Mouse (Mus musculus) liver, postnatal 0 days (tissue): ENCODE results near the gene Gm4744. TPM values are rescaled to one million over a fixed set of nuclear protein-coding genes. Genes with fewer than 3 reads are reported as not detected.
"Not testable (repeated sequence)": the region's sequence is repeated elsewhere in the genome, so short reads cannot be mapped to it uniquely, and the experiment has no call there.

ENCODE experiments used
- ATAC-seq: fragments of 200-750 bp; cut with Nextera tagmentation; 2 replicates; pipeline ENCODE4 v1.8.0; 2017; ENCODE audit warnings: mild to moderate bottlenecking, moderate library complexity
- DNase-seq: peaks from one replicate; pipeline ENCODE4 v3.0.0-alpha.2; 2016
- H3K27ac ChIP-seq: fragments of 300-500 bp; sonication (generic); 2 replicates; pipeline ENCODE4 v1.5.1; 2014; ENCODE audit warnings: antibody characterized with exemption, moderate library complexity, mild to moderate bottlenecking, low read depth
- H3K27me3 ChIP-seq: fragments of 300-500 bp; sonication (generic); 2 replicates; pipeline ENCODE4 v1.6.1; 2014; ENCODE audit warnings: low read length, control low read depth, mixed read lengths; ENCODE audit not compliant: insufficient read depth
- H3K36me3 ChIP-seq: fragments of 300-500 bp; sonication (generic); replicated peaks from 2 replicates; pipeline ENCODE4 v1.6.1; 2014; ENCODE audit warnings: mild to moderate bottlenecking, control low read depth, low read length, moderate library complexity, mixed read lengths; ENCODE audit not compliant: insufficient read depth
- H3K4me1 ChIP-seq: fragments of 300-500 bp; sonication (generic); 2 replicates; pipeline ENCODE4 v1.6.1; 2014; ENCODE audit warnings: antibody characterized with exemption, mild to moderate bottlenecking, control low read depth; ENCODE audit not compliant: insufficient read depth
- H3K4me2 ChIP-seq: fragments of 300-500 bp; sonication (generic); 2 replicates; pipeline ENCODE4 v1.6.1; 2014; ENCODE audit warnings: low read depth, mild to moderate bottlenecking, low read length, moderate library complexity, mixed read lengths
- H3K4me3 ChIP-seq: fragments of 300-500 bp; sonication (generic); 2 replicates; pipeline ENCODE4 v1.5.1; 2014; ENCODE audit warnings: low read depth, low read length
- H3K9ac ChIP-seq: fragments of 300-500 bp; sonication (generic); replicated peaks from 2 replicates; pipeline ENCODE4 v1.6.1; 2014; ENCODE audit warnings: mild to moderate bottlenecking, moderate library complexity
- H3K9me3 ChIP-seq: fragments of 300-500 bp; sonication (generic); 2 replicates; pipeline ENCODE4 v1.6.1; 2016; ENCODE audit warnings: mild to moderate bottlenecking, control low read depth, low read length, mixed read lengths
- CTCF ChIP-seq: sonication (generic); IDR thresholded peaks from 2 replicates; pipeline ENCODE4 v1.5.1; 2016; ENCODE audit warnings: antibody characterized with exemption, low read depth
- EP300 ChIP-seq: IDR thresholded peaks from 2 replicates; pipeline ENCODE4 v1.6.1; 2016; ENCODE audit warnings: antibody characterized with exemption, low read depth, mild to moderate bottlenecking
- WGBS: fragments of 180-500 bp; shearing (Covaris S2); extraction: QIAGEN DNeasy Blood & Tissue Kit; methylation state at CpG from one replicate; pipeline ENCODE4 v1.1.7; 2014; ENCODE audit not compliant: insufficient replicate concordance; 5-methylcytosine and 5-hydroxymethylcytosine counted together
- polyA plus RNA-seq: library from polyadenylated mRNA; unstranded; fragments of >200 nt; fragmentation: Nextera tagmentation; extraction: Ambion mirVana; gene quantifications from 2 replicates; pipeline ENCODE4 v1.2.1, GENCODE M21; 2015

Gm4744 gene
- polyA plus RNA-seq: not detected in 2 replicates

DNA sequence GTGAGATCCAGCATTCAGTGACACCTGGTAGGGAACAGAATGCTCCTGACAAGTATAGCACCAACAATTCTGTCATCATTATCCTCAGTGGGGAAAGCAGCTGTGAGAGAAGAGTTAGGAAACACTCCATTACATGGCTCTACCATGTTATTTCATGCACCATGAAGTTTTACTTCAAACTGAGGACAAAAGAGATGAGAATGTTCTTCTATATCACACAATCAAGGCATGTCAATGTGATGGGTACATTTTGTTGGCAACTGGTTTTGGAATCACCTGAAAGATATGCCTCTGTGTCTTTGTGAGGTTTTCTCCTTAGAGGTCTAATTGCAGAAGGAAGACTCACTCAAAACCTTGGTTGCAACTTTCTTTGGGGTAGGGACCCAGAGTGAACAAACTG lies at the start of gene Gm4744:
Gene Gm4744, minus strand, starts transcription at position 101 of the 400 bp plus-strand sequence.
- ATAC-seq (no peak), DNase-seq (no peak)
- TF ChIP-seq EP300: no peak
- TF ChIP-seq CTCF: no peak

GRCm38 (mm10) chr6:40999379-40999778 lies 47.7 kb upstream of the Gm4744 start, which contains the start of gene Gm2663:
Gm2663 (minus strand) TSS chr6:40999479.
- DNase-seq, H3K27me3 ChIP-seq, H3K27ac ChIP-seq, H3K4me1 ChIP-seq, H3K9me3 ChIP-seq, ATAC-seq, H3K36me3 ChIP-seq, H3K4me2 ChIP-seq, H3K4me3 ChIP-seq, H3K9ac ChIP-seq: not testable (repeated sequence)

More for the DNA sequence above, at the start of gene Gm4744:
- Histone ChIP-seq H3K27me3 (no peaks in the 10 kb centered on the region), H3K9me3 (no peaks in the 10 kb centered on the region), H3K36me3 (no peaks in the 10 kb centered on the region), H3K9ac (no peak within 1 kb of the TSS), H3K4me3 (no peak within 1 kb of the TSS), H3K27ac (no peak within 1 kb of the TSS), H3K4me2 (no peak within 1 kb of the TSS), H3K4me1 (no peaks in the 10 kb centered on the region)

GRCm38 (mm10) chr6:40964454-40964853 lies 12.8 kb upstream of the Gm4744 start, which contains the start of gene 1810009J06Rik:
1810009J06Rik (plus strand) TSS chr6:40964754.
- not testable (repeated sequence) for H3K36me3 ChIP-seq, H3K27me3 ChIP-seq, H3K4me1 ChIP-seq, H3K9ac ChIP-seq, ATAC-seq, H3K4me3 ChIP-seq, DNase-seq, H3K27ac ChIP-seq, H3K4me2 ChIP-seq, H3K9me3 ChIP-seq
- WGBS: 80% methylated on average over 2 of the region's 2 CpGs

DNA sequence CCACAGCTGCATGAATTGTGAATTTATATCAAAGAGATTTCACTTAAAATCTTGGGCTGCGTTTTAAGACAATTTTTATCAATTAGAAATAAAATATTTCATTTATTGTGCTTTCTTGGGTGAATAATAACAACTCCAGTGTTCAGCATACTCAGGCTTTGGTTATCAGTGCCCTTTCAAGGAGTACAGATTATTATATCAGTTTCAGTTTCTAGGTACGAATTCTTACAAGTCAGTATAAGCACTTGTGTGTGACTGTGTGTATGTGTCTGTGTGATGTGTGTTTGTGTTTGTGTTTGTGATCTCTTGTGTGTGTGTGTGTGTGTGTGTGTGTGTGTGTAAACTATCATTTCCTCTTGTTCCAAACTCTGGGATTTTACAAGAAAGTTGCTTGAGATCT lies 2.0 kb upstream of the Gm4744 start:
- no peak for TF ChIP-seq CTCF
- no peak for TF ChIP-seq EP300
- 54% methylated on average over 2 of the region's 2 CpGs for WGBS
- H3K36me3 ChIP-seq: no peaks in the 10 kb centered on the region
- no peak for ATAC-seq
- no peak for DNase-seq
- H3K9me3 ChIP-seq: no peaks in the 10 kb centered on the region
- no peak overlapping the region for H3K4me3 ChIP-seq
- no peaks in the 10 kb centered on the region for H3K27me3 ChIP-seq
- no peak overlapping the region for H3K27ac ChIP-seq
- H3K4me2 ChIP-seq: no peak overlapping the region
- H3K4me1 ChIP-seq: no peaks in the 10 kb centered on the region
- no peak overlapping the region for H3K9ac ChIP-seq

GRCm38 (mm10) chr6:40940457-40940856 lies 11.2 kb downstream of the Gm4744 start, which contains the start of gene 1700074P13Rik:
1700074P13Rik (minus strand) TSS chr6:40940557.
- ATAC-seq (no peak), DNase-seq (no peak)
- Histone ChIP-seq H3K4me1 (no peaks in the 10 kb centered on the region), H3K27ac (no peak within 1 kb of the TSS), H3K4me3 (no peak within 1 kb of the TSS), H3K27me3 (no peaks in the 10 kb centered on the region), H3K4me2 (no peak within 1 kb of the TSS), H3K36me3 (no peaks in the 10 kb centered on the region), H3K9ac (no peak within 1 kb of the TSS), H3K9me3 (no peaks in the 10 kb centered on the region)
- 89% methylated on average over 10 of the region's 10 CpGs for WGBS
- TF ChIP-seq CTCF (no peak), EP300 (no peak)

- DNase-seq: no peak
- Histone ChIP-seq H3K36me3 (no peaks in the 10 kb centered on the region), H3K4me1 (no peaks in the 10 kb centered on the region), H3K9ac (no peak overlapping the region), H3K4me3 (no peak overlapping the region), H3K4me2 (no peak overlapping the region), H3K27me3 (no peaks in the 10 kb centered on the region), H3K27ac (no peak overlapping the region), H3K9me3 (no peaks in the 10 kb centered on the region)
- no peak for TF ChIP-seq CTCF
- TF ChIP-seq EP300: no peak
- 79% methylated on average over 4 of the region's 4 CpGs for WGBS
- ATAC-seq: no peak
Measured at GRCm38 (mm10) chr6:40919954-40920353, 31.7 kb downstream of the Gm4744 start.

GRCm38 (mm10) chr6:40900287-40900686 lies 51.4 kb downstream of the Gm4744 start, which contains the start of gene Prss58:
Prss58 (minus strand) TSS chr6:40900387.
- Histone ChIP-seq H3K9me3 (no peaks in the 10 kb centered on the region), H3K4me1 (no peaks in the 10 kb centered on the region), H3K27me3 (no peaks in the 10 kb centered on the region), H3K9ac (no peak within 1 kb of the TSS), H3K4me2 (no peak within 1 kb of the TSS), H3K36me3 (no peaks in the 10 kb centered on the region), H3K4me3 (no peak within 1 kb of the TSS), H3K27ac (no peak within 1 kb of the TSS)
- TF ChIP-seq CTCF (no peak), EP300 (no peak)
- no peak for DNase-seq
- no peak for ATAC-seq

Other genes starting within 250 kb of the Gm4744 start
- gene Moxd2, start 64.4 kb downstream of the Gm4744 start, polyA plus RNA-seq: not detected in 2 replicates
- gene Prss58, start 51.5 kb downstream of the Gm4744 start, polyA plus RNA-seq: not detected in 2 replicates
- not detected in 2 replicates for gene 1700074P13Rik, start 11.3 kb downstream of the Gm4744 start, polyA plus RNA-seq
- 0.43 TPM in 1 of 2 replicates, not detected in the other for gene 1810009J06Rik, start 12.9 kb upstream of the Gm4744 start, polyA plus RNA-seq
- gene Gm2663, start 47.6 kb upstream of the Gm4744 start, polyA plus RNA-seq: 1.1 TPM in 1 of 2 replicates, not detected in the other
- 1.1 TPM in 1 of 2 replicates, not detected in the other for gene 2210010C04Rik, start 83.6 kb upstream of the Gm4744 start, polyA plus RNA-seq